Mouse (Mus musculus): ENCODE data around the gene S100a3.
A peak's percentile ranks its signal among the peaks of the same experiment; 100 is the strongest.

The S100a3 gene

GRCm38 (mm10) chr3:90601486-90602110 is 41.2 kb downstream of the S100a3 start, which contains the start of gene Gm42674:
Gene Gm42674, plus strand, starts transcription at chr3:90601904.
- DNase-seq (ENCODE audit: low read depth), result no peak

GRCm38 (mm10) chr3:90603623-90604022 is 43.2 kb downstream of the S100a3 start, which contains the start of gene S100a4:
Gene S100a4, plus strand, starts transcription at chr3:90603771.
- DNase-seq (ENCODE audit: low read depth), result no peak

- no peak for DNase-seq (ENCODE audit: low read depth)
These were observed 44.0 kb downstream of the S100a3 start for GRCm38 (mm10) chr3:90604416-90604815.

GRCm38 (mm10) chr3:90605049-90605448 is 44.7 kb downstream of the S100a3 start:
- DNase-seq (ENCODE audit: low read depth), result peak; percentile 51

GRCm38 (mm10) chr3:90605736-90606135 is 45.4 kb downstream of the S100a3 start:
- no peak for DNase-seq (ENCODE audit: low read depth)

GRCm38 (mm10) chr3:90606185-90606584 is 45.8 kb downstream of the S100a3 start:
- DNase-seq (ENCODE audit: low read depth), result no peak

GRCm38 (mm10) chr3:90607361-90607760 is 47.0 kb downstream of the S100a3 start:
- DNase-seq (ENCODE audit: low read depth), result no peak

- no peak for DNase-seq (ENCODE audit: low read depth)
These were observed 47.8 kb downstream of the S100a3 start, which contains the start of gene S100a5 for GRCm38 (mm10) chr3:90608223-90608622. Gene S100a5, plus strand, starts transcription at chr3:90608523.

GRCm38 (mm10) chr3:90609102-90609501 is 48.7 kb downstream of the S100a3 start:
- DNase-seq (ENCODE audit: low read depth), result no peak

GRCm38 (mm10) chr3:90611494-90611893 is 51.1 kb downstream of the S100a3 start:
- no peak for DNase-seq (ENCODE audit: low read depth)

- DNase-seq (ENCODE audit: low read depth), result peak; percentile 40
These were observed 51.7 kb downstream of the S100a3 start for GRCm38 (mm10) chr3:90612061-90612460.

GRCm38 (mm10) chr3:90612728-90613291 is 52.4 kb downstream of the S100a3 start, which contains the start of gene S100a6:
Gene S100a6, plus strand, starts transcription at chr3:90612882.
- peak; percentile 87 for DNase-seq (ENCODE audit: low read depth)

GRCm38 (mm10) chr3:90613461-90614147 is 53.2 kb downstream of the S100a3 start:
- no peak for DNase-seq (ENCODE audit: low read depth)

- no peak for DNase-seq (ENCODE audit: low read depth)
These were observed 53.8 kb downstream of the S100a3 start for GRCm38 (mm10) chr3:90614148-90614530.

GRCm38 (mm10) chr3:90614611-90615251 is 54.4 kb downstream of the S100a3 start:
- DNase-seq (ENCODE audit: low read depth), result no peak

- peak; percentile 88 for DNase-seq (ENCODE audit: low read depth)
These were observed 55.0 kb downstream of the S100a3 start for GRCm38 (mm10) chr3:90615415-90615814.

GRCm38 (mm10) chr3:90615911-90616310 is 55.5 kb downstream of the S100a3 start:
- DNase-seq (ENCODE audit: low read depth), result no peak

GRCm38 (mm10) chr3:90617586-90617985 is 57.2 kb downstream of the S100a3 start:
- no peak for DNase-seq (ENCODE audit: low read depth)

- no peak for DNase-seq (ENCODE audit: low read depth)
These were observed 61.2 kb downstream of the S100a3 start for GRCm38 (mm10) chr3:90621552-90621951.

GRCm38 (mm10) chr3:90623435-90624071 is 63.2 kb downstream of the S100a3 start:
- DNase-seq (ENCODE audit: low read depth), result peak; percentile 67

GRCm38 (mm10) chr3:90625496-90625895 is 65.1 kb downstream of the S100a3 start:
- no peak for DNase-seq (ENCODE audit: low read depth)
